Mouse (Mus musculus) midbrain, postnatal 0 days (tissue): Measurements from ENCODE around the gene Oxnad1. TPM values are rescaled to one million over a fixed set of nuclear protein-coding genes. Genes with fewer than 3 reads are reported as not detected.

Source experiments
- ATAC-seq: fragments of 200-750 bp; cut with Nextera tagmentation; 2 replicates; pipeline ENCODE4 v1.8.0; 2017; ENCODE audit warnings: moderate number of reproducible peaks, mild to moderate bottlenecking, moderate TSS enrichment, moderate library complexity; ENCODE audit not compliant: low FRiP score
- DNase-seq: peaks from one replicate; pipeline ENCODE4 v3.0.0-alpha.2; 2015; ENCODE audit warnings: low spot score
- H3K27ac ChIP-seq: fragments of 300-500 bp; sonication (generic); 2 replicates; pipeline ENCODE4 v1.5.1; 2014; ENCODE audit warnings: low read depth, mild to moderate bottlenecking, low read length, mixed read lengths
- H3K27me3 ChIP-seq: fragments of 300-500 bp; sonication (generic); 2 replicates; pipeline ENCODE4 v1.6.1; 2014; ENCODE audit warnings: low read length, control low read depth, mixed read lengths; ENCODE audit not compliant: insufficient read depth
- H3K36me3 ChIP-seq: fragments of 300-500 bp; sonication (generic); 2 replicates; pipeline ENCODE4 v1.6.1; 2014; ENCODE audit warnings: low read length, control low read depth, mixed read lengths; ENCODE audit not compliant: insufficient read depth
- H3K4me1 ChIP-seq: fragments of 300-500 bp; sonication (generic); 2 replicates; pipeline ENCODE4 v1.6.1; 2014; ENCODE audit warnings: mild to moderate bottlenecking, control low read depth, antibody characterized with exemption, low read length, mixed read lengths; ENCODE audit not compliant: insufficient read depth
- H3K4me2 ChIP-seq: fragments of 300-500 bp; sonication (generic); 2 replicates; pipeline ENCODE4 v1.6.1; 2014; ENCODE audit warnings: low read depth, mild to moderate bottlenecking, low read length, mixed read lengths; ENCODE audit not compliant: poor library complexity, severe bottlenecking
- H3K4me3 ChIP-seq: fragments of 300-500 bp; sonication (generic); 2 replicates; pipeline ENCODE4 v1.5.1; 2014; ENCODE audit warnings: low read depth, mild to moderate bottlenecking, low read length, moderate library complexity
- H3K9ac ChIP-seq: fragments of 300-500 bp; sonication (generic); replicated peaks from 2 replicates; pipeline ENCODE4 v1.6.1; 2014; ENCODE audit warnings: mild to moderate bottlenecking, low read length, moderate library complexity, mixed read lengths; ENCODE audit not compliant: poor library complexity, severe bottlenecking
- H3K9me3 ChIP-seq: fragments of 300-500 bp; sonication (generic); 2 replicates; pipeline ENCODE4 v1.6.1; 2016; ENCODE audit warnings: low read length, control low read depth
- CTCF ChIP-seq: IDR thresholded peaks from 2 replicates; pipeline ENCODE4 v1.5.1; 2016; ENCODE audit warnings: antibody characterized with exemption, mild to moderate bottlenecking
- WGBS: fragments of 180-500 bp; shearing (Covaris S2); extraction: QIAGEN DNeasy Blood & Tissue Kit; methylation state at CpG from one replicate; pipeline ENCODE4 v1.1.7; 2014; 5-methylcytosine and 5-hydroxymethylcytosine counted together
- polyA plus RNA-seq: library from polyadenylated mRNA; unstranded; fragments of >200 nt; fragmentation: Nextera tagmentation; extraction: Ambion mirVana; gene quantifications from 2 replicates; pipeline ENCODE4 v1.2.1, GENCODE M21; 2015
- total RNA-seq: library from RNA; depleted of rRNA; stranded (reverse); fragments of >200 nt; gene quantifications from 2 replicates; pipeline ENCODE4 v1.2.3, GENCODE M21; 2014

The Oxnad1 gene
- total and polyA plus RNA-seq, 2 experiments from 2014 or later: 17.8 to 22.6 TPM

DNA sequence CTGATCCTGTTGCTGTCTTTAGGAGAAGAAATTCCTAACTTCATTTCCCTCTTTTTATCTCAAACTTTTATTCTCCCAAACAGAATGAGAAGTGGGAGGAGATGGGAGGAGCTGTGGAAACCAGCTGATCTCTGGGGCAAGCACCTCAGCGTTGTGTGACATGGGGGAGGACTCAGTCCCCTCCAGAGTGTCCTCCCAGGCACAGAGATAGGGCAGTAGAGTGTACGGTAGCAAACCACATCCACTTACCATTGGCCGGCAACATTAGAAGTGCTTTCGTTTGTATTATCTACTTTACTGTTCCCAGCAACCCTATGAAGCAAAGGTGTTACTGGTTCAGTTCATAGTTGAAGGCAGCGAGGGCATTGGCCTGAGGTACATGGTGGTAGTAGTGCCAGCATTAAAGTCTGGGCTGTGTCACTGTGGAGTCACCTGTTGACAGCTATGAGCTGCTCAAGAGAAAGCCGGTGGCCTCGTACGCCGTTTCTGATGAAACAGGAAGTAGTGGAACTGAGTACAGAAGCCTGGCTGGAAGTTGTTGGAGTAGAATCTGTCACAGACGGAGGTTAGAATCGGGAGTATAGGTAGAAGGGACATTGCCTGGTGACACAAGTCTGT, 8.4 kb downstream of the Oxnad1 start:
- ATAC-seq: no peak
- Histone ChIP-seq H3K4me1 (no peaks in the 10 kb centered on the region), H3K36me3 (peaks cover 44% of the 10 kb centered on the region), H3K9ac (no peak overlapping the region), H3K27ac (no peak overlapping the region), H3K4me3 (no peak overlapping the region), H3K4me2 (no peak overlapping the region), H3K9me3 (no peaks in the 10 kb centered on the region), H3K27me3 (no peaks in the 10 kb centered on the region)
- DNase-seq: no peak
- no peak for TF ChIP-seq CTCF
- WGBS: 92% methylated on average over 11 of the region's 11 CpGs

DNA sequence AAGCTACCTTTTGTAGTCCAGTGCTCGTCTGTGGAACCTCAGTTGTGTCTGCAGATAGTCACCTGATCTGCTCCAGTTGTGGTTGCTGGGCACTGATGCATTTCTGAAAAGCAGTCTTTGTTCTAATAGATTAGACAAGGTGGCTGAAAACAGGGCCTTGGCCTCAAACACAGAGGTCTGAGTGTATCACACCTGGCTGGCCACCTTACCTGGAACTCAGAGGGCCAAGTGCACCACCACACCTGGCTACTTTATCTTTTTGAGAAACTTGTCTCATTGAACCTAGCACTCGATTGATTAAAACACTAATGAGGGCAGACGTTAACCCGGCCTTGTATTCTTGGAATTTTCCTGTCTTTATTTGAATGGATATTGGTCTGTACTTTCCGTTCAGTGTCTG, 10.5 kb downstream of the Oxnad1 start:
- Histone ChIP-seq H3K9ac (no peak overlapping the region), H3K36me3 (peaks cover 59% of the 10 kb centered on the region), H3K4me3 (no peak overlapping the region), H3K4me2 (no peak overlapping the region), H3K27ac (no peak overlapping the region), H3K27me3 (no peaks in the 10 kb centered on the region), H3K4me1 (no peaks in the 10 kb centered on the region), H3K9me3 (no peaks in the 10 kb centered on the region)
- no peak for TF ChIP-seq CTCF
- 94% methylated on average over 5 of the region's 5 CpGs for WGBS
- no peak for DNase-seq
- ATAC-seq: no peak

DNA sequence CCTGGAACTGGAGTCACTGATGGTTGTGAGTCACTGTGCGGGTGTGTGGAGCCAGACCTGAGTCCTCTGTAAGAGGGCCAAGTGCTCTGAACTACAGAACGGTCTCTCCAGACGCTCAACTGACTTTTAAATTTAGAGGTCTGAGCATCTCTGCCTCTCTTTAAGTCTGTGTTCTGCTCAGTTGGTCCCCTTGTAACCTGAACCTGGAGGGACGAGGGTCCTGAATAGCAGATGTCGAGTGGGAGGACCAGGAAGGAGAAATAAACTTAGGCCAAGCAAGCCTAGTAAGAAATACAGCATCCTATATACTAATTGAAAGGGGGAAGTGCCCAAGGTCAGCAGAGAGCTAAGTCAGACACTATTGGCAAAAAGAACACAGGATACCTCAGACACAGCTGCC, 11.6 kb downstream of the Oxnad1 start:
- Histone ChIP-seq H3K4me1 (no peaks in the 10 kb centered on the region), H3K9ac (no peak overlapping the region), H3K27ac (no peak overlapping the region), H3K9me3 (no peaks in the 10 kb centered on the region), H3K27me3 (no peaks in the 10 kb centered on the region), H3K4me3 (no peak overlapping the region), H3K4me2 (no peak overlapping the region), H3K36me3 (peaks cover 61% of the 10 kb centered on the region)
- DNase-seq (no peak), ATAC-seq (no peak)
- 89% methylated on average over 5 of the region's 5 CpGs for WGBS
- TF ChIP-seq CTCF: no peak

DNA sequence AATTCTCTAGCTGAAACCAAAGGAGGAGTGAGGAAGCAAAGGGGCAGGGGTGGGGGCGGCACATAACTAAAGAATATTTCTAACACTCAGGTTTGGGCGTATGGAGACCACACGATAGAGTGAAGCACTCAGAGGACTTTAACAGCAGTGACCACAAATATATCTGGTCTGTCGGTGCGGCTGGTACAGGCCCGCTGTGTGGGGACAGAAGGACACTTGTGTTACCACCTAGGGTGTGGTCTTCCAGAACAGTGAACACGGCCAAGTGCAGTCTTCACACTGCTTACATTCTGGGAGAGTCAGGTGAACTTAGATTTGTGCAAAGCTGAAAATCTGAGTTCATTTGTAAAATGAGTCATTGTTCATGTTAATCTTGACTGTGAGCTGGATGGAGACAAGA, 12.5 kb downstream of the Oxnad1 start:
- WGBS: 97% methylated on average over 7 of the region's 7 CpGs
- H3K36me3 ChIP-seq: peaks cover 55% of the 10 kb centered on the region
- H3K9ac ChIP-seq: no peak overlapping the region

DNA sequence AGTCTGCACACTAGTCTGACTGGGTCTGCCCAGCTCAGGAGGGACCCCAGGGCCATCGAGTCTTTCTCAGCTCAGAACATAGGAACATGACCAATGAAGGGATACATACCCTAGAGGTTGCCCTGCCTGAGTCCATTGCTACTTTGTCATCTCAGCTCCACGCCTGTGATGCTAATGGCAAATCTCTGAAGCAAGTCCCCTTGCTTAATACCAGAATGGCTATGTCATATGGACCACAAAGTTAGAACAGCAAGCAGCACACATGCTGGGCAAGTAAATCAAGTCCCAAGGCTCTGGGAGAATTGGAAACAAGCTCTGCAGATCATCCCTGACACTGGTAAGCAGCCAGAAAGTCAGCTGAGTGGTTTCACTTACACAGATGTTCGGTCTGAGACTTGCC, 13.8 kb downstream of the Oxnad1 start:
- Histone ChIP-seq H3K27me3 (no peaks in the 10 kb centered on the region), H3K9ac (no peak overlapping the region), H3K9me3 (no peaks in the 10 kb centered on the region), H3K4me1 (no peaks in the 10 kb centered on the region), H3K4me3 (no peak overlapping the region), H3K36me3 (peaks cover 45% of the 10 kb centered on the region), H3K4me2 (no peak overlapping the region), H3K27ac (no peak overlapping the region)
- 96% methylated on average over 3 of the region's 3 CpGs for WGBS
- no peak for TF ChIP-seq CTCF
- no peak for DNase-seq
- ATAC-seq: no peak

More for the DNA sequence above, 12.5 kb downstream of the Oxnad1 start:
- ATAC-seq (no peak), DNase-seq (no peak)
- TF ChIP-seq CTCF: no peak
- no peak overlapping the region for H3K4me3 ChIP-seq
- no peaks in the 10 kb centered on the region for H3K4me1 ChIP-seq
- no peak overlapping the region for H3K27ac ChIP-seq
- no peak overlapping the region for H3K4me2 ChIP-seq
- H3K27me3 ChIP-seq: no peaks in the 10 kb centered on the region
- no peaks in the 10 kb centered on the region for H3K9me3 ChIP-seq

DNA sequence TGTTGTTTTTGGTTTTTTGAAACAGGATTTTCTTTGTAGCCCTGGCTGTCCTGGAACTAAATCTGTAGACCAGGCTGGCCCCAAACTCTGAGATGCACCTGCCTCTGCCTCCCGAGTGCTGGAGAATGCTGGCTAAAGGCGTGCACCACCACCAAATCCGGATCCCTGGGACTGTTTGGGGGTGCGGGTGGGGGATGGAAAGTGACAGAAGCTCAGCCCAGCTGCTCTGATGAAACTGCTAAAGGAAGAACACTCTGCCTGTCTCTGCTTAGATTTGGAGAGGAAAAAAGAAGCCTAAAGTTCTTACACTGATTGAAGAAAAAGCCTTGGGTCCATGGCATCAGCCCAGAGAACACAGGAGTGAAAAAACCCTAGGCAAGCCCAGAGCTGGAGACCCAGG, 18.4 kb downstream of the Oxnad1 start:
- no peak for TF ChIP-seq CTCF
- Histone ChIP-seq H3K27ac (no peak overlapping the region), H3K36me3 (peaks cover 19% of the 10 kb centered on the region; the same call in 1 of the 2 replicates), H3K9me3 (no peaks in the 10 kb centered on the region), H3K4me3 (no peak overlapping the region), H3K4me1 (no peaks in the 10 kb centered on the region), H3K4me2 (no peak overlapping the region), H3K27me3 (no peaks in the 10 kb centered on the region), H3K9ac (no peak overlapping the region)
- WGBS: 87% methylated on average over 4 of the region's 4 CpGs
- no peak for DNase-seq
- no peak for ATAC-seq
